Mouse (Mus musculus) induced T-regulatory cell, adult 2 months (primary cell): Measurements from ENCODE around the gene Kctd3.

Experiments used
- DNase-seq: peaks from one replicate; pipeline ENCODE4 v3.0.0-alpha.2; 2012; ENCODE audit warnings: low read depth

The Kctd3 gene

GRCm38 (mm10) chr1:189007980-189008324, 311 bp upstream of the Kctd3 start:
- no peak for DNase-seq

- DNase-seq, result peak; percentile 9
These were observed 815 bp downstream of the Kctd3 start for GRCm38 (mm10) chr1:189006826-189007225.

- DNase-seq, result peak; percentile 27
These were observed 1.4 kb downstream of the Kctd3 start for GRCm38 (mm10) chr1:189006267-189006666.

GRCm38 (mm10) chr1:189004774-189005173, 2.9 kb downstream of the Kctd3 start:
- no peak for DNase-seq

GRCm38 (mm10) chr1:189001815-189002214, 5.8 kb downstream of the Kctd3 start:
- DNase-seq, result no peak

GRCm38 (mm10) chr1:188999981-189000380, 7.7 kb downstream of the Kctd3 start:
- no peak for DNase-seq

- no peak for DNase-seq
These were observed 9.7 kb downstream of the Kctd3 start for GRCm38 (mm10) chr1:188997921-188998320.

- DNase-seq, result peak; percentile 75
These were observed 14.4 kb downstream of the Kctd3 start for GRCm38 (mm10) chr1:188993218-188993617.

GRCm38 (mm10) chr1:188980050-188980449, 27.6 kb downstream of the Kctd3 start:
- DNase-seq, result peak; percentile 67

- DNase-seq, result no peak
These were observed 33.7 kb downstream of the Kctd3 start for GRCm38 (mm10) chr1:188973926-188974325.

- no peak for DNase-seq
These were observed 34.6 kb downstream of the Kctd3 start for GRCm38 (mm10) chr1:188973078-188973477.

- no peak for DNase-seq
These were observed 55.1 kb downstream of the Kctd3 start for GRCm38 (mm10) chr1:188952501-188952900.

GRCm38 (mm10) chr1:188951091-188951490, 56.5 kb downstream of the Kctd3 start:
- no peak for DNase-seq

GRCm38 (mm10) chr1:188948276-188948675, 59.4 kb downstream of the Kctd3 start:
- DNase-seq, result no peak

- DNase-seq, result peak; percentile 4
These were observed 59.8 kb downstream of the Kctd3 start for GRCm38 (mm10) chr1:188947794-188948193.

- no peak for DNase-seq
These were observed 60.8 kb downstream of the Kctd3 start for GRCm38 (mm10) chr1:188946849-188947248.

GRCm38 (mm10) chr1:188945326-188945725, 62.3 kb downstream of the Kctd3 start:
- no peak for DNase-seq

- DNase-seq, result no peak
These were observed 70.3 kb downstream of the Kctd3 start for GRCm38 (mm10) chr1:188937246-188937780.
